Mouse (Mus musculus) CH12.LX (cell line): Measurements from ENCODE around the gene Irf2. TPM values are rescaled to one million over a fixed set of nuclear protein-coding genes. Genes with fewer than 3 reads are reported as not detected.

ENCODE experiments used
- DNase-seq: peaks from one replicate; pipeline ENCODE4 v3.0.0-alpha.2; 2013; ENCODE audit errors: extremely low read depth
- H3K27ac ChIP-seq: 2 replicates; pipeline ENCODE4 v1.5.1; 2012; ENCODE audit warnings: low read depth, mild to moderate bottlenecking, control low read depth, moderate library complexity; ENCODE audit not compliant: insufficient read depth
- H3K27me3 ChIP-seq: replicated peaks from 2 replicates; pipeline ENCODE3; 2012; ENCODE audit warnings: inconsistent platforms
- H3K36me3 ChIP-seq, 2 experiments: replicated peaks in 1 of 2; 2 replicates each; pipeline versions ENCODE3 to v1.6.1; 2012; ENCODE audit warnings: inconsistent platforms in 1 of 2, low read length in 1 of 2, mild to moderate bottlenecking in 1 of 2, mixed read lengths in 1 of 2, moderate library complexity in 1 of 2; ENCODE audit not compliant: control insufficient read depth in 1 of 2, insufficient read depth in 1 of 2
- H3K4me1 ChIP-seq, 2 experiments: 2 replicates each; pipeline ENCODE4 v1.6.1; 2012; ENCODE audit warnings: inconsistent platforms in 1 of 2, moderate library complexity in 1 of 2; ENCODE audit not compliant: insufficient read depth in 2 of 2, control insufficient read depth in 1 of 2
- H3K4me2 ChIP-seq: 2 replicates; pipeline ENCODE4 v1.6.1; 2012; ENCODE audit warnings: low read depth, mild to moderate bottlenecking, control low read depth; ENCODE audit not compliant: poor library complexity, insufficient read depth, severe bottlenecking
- H3K4me3 ChIP-seq, 3 experiments: fragments of 150-350 bp in 1 of 3; sonication (generic) in 1 of 3; replicated peaks in 1 of 3; 2 replicates each; pipeline versions ENCODE3 to v1.5.1; 2011 to 2012; ENCODE audit warnings: low read depth in 2 of 3, low read length in 2 of 3, mild to moderate bottlenecking in 2 of 3, moderate library complexity in 2 of 3, control low read depth in 1 of 3, improper control_type of control experiment in 1 of 3, inconsistent platforms in 1 of 3, mixed read lengths in 1 of 3; ENCODE audit not compliant: poor library complexity in 1 of 3
- H3K79me2 ChIP-seq: replicated peaks from 2 replicates; pipeline ENCODE4 v1.6.1; 2012; ENCODE audit warnings: mild to moderate bottlenecking, moderate library complexity; ENCODE audit not compliant: control insufficient read depth, poor library complexity, insufficient read depth, severe bottlenecking; ENCODE audit errors: extremely low read depth
- H3K9ac ChIP-seq: 2 replicates; pipeline ENCODE4 v1.6.1; 2012; ENCODE audit warnings: low read depth, mild to moderate bottlenecking, control low read depth, moderate library complexity; ENCODE audit not compliant: insufficient read depth
- H3K9me3 ChIP-seq: replicated peaks from 2 replicates; pipeline ENCODE3; 2012; ENCODE audit warnings: low read length, inconsistent platforms, mixed read lengths
- CHD2 ChIP-seq: IDR thresholded peaks from 2 replicates; pipeline ENCODE4 v1.6.1; 2011; ENCODE audit warnings: low read length, improper control_type of control experiment
- CTCF ChIP-seq, 2 experiments: IDR thresholded peaks in 1 of 2; conservative IDR thresholded peaks in 1 of 2; 2 replicates each; pipeline ENCODE4 v1.5.1; 2011 to 2012; ENCODE audit warnings: low read depth in 2 of 2, low read length in 2 of 2, improper control_type of control experiment in 1 of 2, inconsistent platforms in 1 of 2, mild to moderate bottlenecking in 1 of 2, moderate library complexity in 1 of 2
- GABPA ChIP-seq: IDR thresholded peaks from 2 replicates; pipeline ENCODE4 v1.6.1; 2012; ENCODE audit warnings: low read depth, low read length, improper control_type of control experiment, inconsistent platforms; ENCODE audit not compliant: insufficient replicate concordance
- JUN ChIP-seq: IDR thresholded peaks from 2 replicates; pipeline ENCODE4 v1.6.1; 2011; ENCODE audit warnings: low read depth, mild to moderate bottlenecking, low read length, improper control_type of control experiment, moderate library complexity; ENCODE audit not compliant: insufficient read depth
- MAZ ChIP-seq: IDR thresholded peaks from 2 replicates; pipeline ENCODE4 v1.6.1; 2012; ENCODE audit warnings: low read depth, mild to moderate bottlenecking, inconsistent platforms, low read length, improper control_type of control experiment, moderate library complexity
- RAD21 ChIP-seq: IDR thresholded peaks from 2 replicates; pipeline ENCODE4 v1.6.1; 2011; ENCODE audit warnings: low read depth, mild to moderate bottlenecking, low read length, improper control_type of control experiment, moderate library complexity
- RCOR1 ChIP-seq: conservative IDR thresholded peaks from 2 replicates; pipeline ENCODE4 v1.6.1; 2012; ENCODE audit warnings: low read depth, mild to moderate bottlenecking, inconsistent platforms, low read length, improper control_type of control experiment
- SIN3A ChIP-seq: IDR thresholded peaks from 2 replicates; pipeline ENCODE4 v1.6.1; 2012; ENCODE audit warnings: low read length, improper control_type of control experiment, inconsistent platforms
- TBP ChIP-seq: conservative IDR thresholded peaks from 2 replicates; pipeline ENCODE4 v1.6.1; 2011; ENCODE audit warnings: low read depth, low read length, improper control_type of control experiment
- TCF12 ChIP-seq: IDR thresholded peaks from 2 replicates; pipeline ENCODE4 v1.6.1; 2014; ENCODE audit warnings: low read depth, mild to moderate bottlenecking, inconsistent platforms, low read length, improper control_type of control experiment
- USF2 ChIP-seq: conservative IDR thresholded peaks from 2 replicates; pipeline ENCODE4 v1.6.1; 2011; ENCODE audit warnings: low read depth, low read length, improper control_type of control experiment
- dilution Hi-C: fragments of 300-500 bp; cut with MboI; formaldehyde crosslinking; loops from 2 replicates; pipeline ENCODE4 v1.14.3; 2020; ENCODE audit warnings: low sequenced_read_pairs; ENCODE audit not compliant: extremely low pct_unique_long_range_greater_than_20kb, extremely low pct_ligation_motif_present
- in situ Hi-C: fragments of 300-500 bp; cut with MboI; formaldehyde crosslinking; loops from 3 replicates; pipeline ENCODE4 v1.14.3; 2019; ENCODE audit warnings: low sequenced_read_pairs, low pct_ligation_motif_present, low pct_unique_long_range_greater_than_20kb, mixed read lengths
- polyA plus RNA-seq: library from polyadenylated mRNA; unstranded; fragments of >175 nt; gene quantifications from 2 replicates; pipeline ENCODE4 v1.2.1, GENCODE M21; 2012; ENCODE audit warnings: low read depth; ENCODE audit not compliant: insufficient read length
- total RNA-seq, 2 experiments: library from RNA; depleted of rRNA; stranded (reverse); fragments of 300-350 nt in 1 of 2; fragments of >200 nt in 1 of 2; gene quantifications; 2 replicates each; pipeline ENCODE4 v1.2.3; 2012 to 2014

The Irf2 gene
- total and polyA plus RNA-seq, 3 experiments = 7.1 to 37.4 (median 10.2) TPM

- no peaks in the 10 kb centered on the region for H3K27me3 ChIP-seq
- TF ChIP-seq CTCF (conservative IDR thresholded peaks at IDR 0.05 in 1 of 2, IDR thresholded peaks at IDR 0.05 in 1 of 2; ENCODE audit: low read depth in 2 of 2, low read length in 2 of 2) (no peak), RCOR1 (no peak), SIN3A (no peak), TBP (no peak), CHD2 (no peak), TCF12 (no peak), JUN (no peak)
- H3K36me3 ChIP-seq = peaks cover 7 to 73% of the 10 kb centered on the region in 2 experiments
- H3K9me3 ChIP-seq = peaks cover 2% of the 10 kb centered on the region
- dilution Hi-C loops (no loop called here), in situ Hi-C loops (no loop called here)
- no peak overlapping the region for H3K4me2 ChIP-seq
- peaks cover 22% of the 10 kb centered on the region for H3K79me2 ChIP-seq
- no peak overlapping the region for H3K9ac ChIP-seq
- no peak overlapping the region for H3K4me3 ChIP-seq
- H3K4me1 ChIP-seq = peaks cover 0 to 26% of the 10 kb centered on the region in 2 experiments
- H3K27ac ChIP-seq = no peak overlapping the region
- no peak for DNase-seq
These were observed 30.1 kb downstream of the Irf2 start for GRCm38 (mm10) chr8:46769408-46770180.

DNA sequence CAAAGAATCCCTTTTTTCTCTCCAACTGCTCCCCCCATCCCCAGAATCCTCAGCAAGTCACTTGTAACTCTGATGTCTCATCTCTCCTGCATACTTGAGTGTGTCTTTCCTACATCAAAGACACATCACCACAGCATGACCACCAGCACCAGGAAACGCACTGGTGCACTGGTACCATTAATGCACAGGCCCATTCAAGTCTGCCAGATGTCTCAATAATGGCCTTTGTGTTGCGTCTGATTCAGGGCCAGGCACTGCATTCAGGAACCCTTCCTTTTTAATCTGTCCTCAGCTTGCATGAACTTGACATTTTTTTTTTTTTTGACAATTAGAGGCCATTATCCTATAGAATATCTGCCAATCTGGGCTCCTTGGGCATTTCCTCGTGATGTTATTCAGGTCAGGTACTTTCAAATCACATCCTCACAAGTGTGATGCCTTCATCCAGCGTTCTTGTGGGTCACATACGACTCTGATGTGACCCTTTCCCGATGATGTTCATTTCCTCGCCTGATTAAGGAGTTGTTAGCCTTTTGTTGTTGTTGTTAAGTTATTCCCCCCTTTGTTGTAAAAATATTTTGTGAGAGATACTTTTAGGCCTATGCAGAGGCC is 31.5 kb downstream of the Irf2 start:
- dilution Hi-C loops = no loop called here
- Histone ChIP-seq H3K27me3 (no peaks in the 10 kb centered on the region), H3K36me3 (peaks cover 7 to 72% of the 10 kb centered on the region in 2 experiments), H3K9ac (no peak overlapping the region), H3K4me3 (no peak overlapping the region), H3K4me2 (no peak overlapping the region), H3K79me2 (peaks cover 20% of the 10 kb centered on the region), H3K9me3 (peaks cover 2% of the 10 kb centered on the region), H3K4me1 (peaks cover 0 to 15% of the 10 kb centered on the region in 2 experiments; a peak in 3 of 4 replicates), H3K27ac (no peak overlapping the region)
- DNase-seq = no peak
- in situ Hi-C loops = no loop called here
- no peak for TF ChIP-seq RAD21
- no peak for TF ChIP-seq GABPA

DNA sequence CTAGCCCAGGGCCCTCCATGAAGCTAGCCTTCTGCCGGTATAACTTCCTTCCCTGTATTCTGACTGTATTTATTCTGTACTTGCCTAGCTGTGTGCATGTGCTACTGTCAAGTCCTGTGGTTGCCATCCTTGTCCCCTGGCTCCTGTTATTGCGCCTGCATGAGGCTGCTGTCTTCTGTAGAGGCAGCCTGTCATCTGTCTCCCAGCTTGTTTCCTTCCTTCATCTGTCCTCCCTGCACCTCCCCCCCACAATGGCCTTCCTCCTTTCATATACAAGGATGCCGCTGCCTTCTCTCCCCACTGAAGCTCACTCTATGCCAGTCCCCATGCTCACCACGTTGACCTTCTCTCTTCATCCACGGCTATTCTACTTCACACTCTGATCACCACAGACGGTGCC is 33.3 kb downstream of the Irf2 start:
- peaks cover 2% of the 10 kb centered on the region for H3K9me3 ChIP-seq
- no peak overlapping the region for H3K4me3 ChIP-seq
- H3K36me3 ChIP-seq = peaks cover 10 to 63% of the 10 kb centered on the region in 2 experiments
- TF ChIP-seq USF2 (no peak), MAZ (no peak)
- DNase-seq = no peak
- no peaks in the 10 kb centered on the region for H3K27me3 ChIP-seq
- in situ Hi-C loops (no loop called here), dilution Hi-C loops (no loop called here)
- H3K9ac ChIP-seq = no peak overlapping the region
- no peak overlapping the region for H3K4me2 ChIP-seq
- H3K27ac ChIP-seq = no peak overlapping the region
- H3K79me2 ChIP-seq = peaks cover 19% of the 10 kb centered on the region
- H3K4me1 ChIP-seq = peaks cover 0 to 15% of the 10 kb centered on the region in 2 experiments; a peak in 3 of 4 replicates
